Mouse (Mus musculus): ENCODE data around the gene Olfr957. TPM values are rescaled to one million over a fixed set of nuclear protein-coding genes. Genes with fewer than 3 reads are reported as not detected.

The Olfr957 gene
- polyA plus RNA-seq, 1 experiment from 2014 or later = not detected

Other genes with a start within 250 kb of the Olfr957 start
- gene Olfr945, start 239.0 kb downstream of the Olfr957 start, polyA plus RNA-seq (2016; fragmentation: Nextera tagmentation; extraction: Ambion mirVana) = not detected in 2 replicates
- gene Olfr948, start 189.8 kb downstream of the Olfr957 start, polyA plus RNA-seq (2016; fragmentation: Nextera tagmentation; extraction: Ambion mirVana) = not detected in 2 replicates
- not detected in 2 replicates for gene Olfr951, start 128.4 kb downstream of the Olfr957 start, polyA plus RNA-seq (2016; fragmentation: Nextera tagmentation; extraction: Ambion mirVana)
- not detected in 2 replicates for gene Olfr952, start 88.7 kb downstream of the Olfr957 start, polyA plus RNA-seq (2016; fragmentation: Nextera tagmentation; extraction: Ambion mirVana)
- gene Olfr954, start 59.1 kb downstream of the Olfr957 start, polyA plus RNA-seq (2016; fragmentation: Nextera tagmentation; extraction: Ambion mirVana) = not detected in 2 replicates
- not detected in 2 replicates for gene Olfr955, start 43.9 kb downstream of the Olfr957 start, polyA plus RNA-seq (2016; fragmentation: Nextera tagmentation; extraction: Ambion mirVana)
- gene Olfr44, start 21.8 kb downstream of the Olfr957 start, polyA plus RNA-seq (2016; fragmentation: Nextera tagmentation; extraction: Ambion mirVana) = not detected in 2 replicates
- gene Olfr958, start 38.2 kb upstream of the Olfr957 start, polyA plus RNA-seq (2016; fragmentation: Nextera tagmentation; extraction: Ambion mirVana) = not detected in 2 replicates
- gene Olfr959, start 59.8 kb upstream of the Olfr957 start, polyA plus RNA-seq (2016; fragmentation: Nextera tagmentation; extraction: Ambion mirVana) = not detected in 2 replicates
- gene AW551984, start 88.6 kb upstream of the Olfr957 start, polyA plus RNA-seq (2016; fragmentation: Nextera tagmentation; extraction: Ambion mirVana) = 48.5 and 52.8 TPM in 2 replicates
- not detected in 2 replicates for gene Olfr148, start 94.8 kb upstream of the Olfr957 start, polyA plus RNA-seq (2016; fragmentation: Nextera tagmentation; extraction: Ambion mirVana)
- not detected in 2 replicates for gene Olfr960, start 105.6 kb upstream of the Olfr957 start, polyA plus RNA-seq (2016; fragmentation: Nextera tagmentation; extraction: Ambion mirVana)
- not detected in 2 replicates for gene Olfr961, start 129.3 kb upstream of the Olfr957 start, polyA plus RNA-seq (2016; fragmentation: Nextera tagmentation; extraction: Ambion mirVana)
- gene Olfr963, start 151.4 kb upstream of the Olfr957 start, polyA plus RNA-seq (2016; fragmentation: Nextera tagmentation; extraction: Ambion mirVana) = not detected in 2 replicates
- gene Olfr149, start 191.3 kb upstream of the Olfr957 start, polyA plus RNA-seq (2016; fragmentation: Nextera tagmentation; extraction: Ambion mirVana) = not detected in 2 replicates
- gene Olfr965, start 195.5 kb upstream of the Olfr957 start, polyA plus RNA-seq (2016; fragmentation: Nextera tagmentation; extraction: Ambion mirVana) = not detected in 2 replicates
- not detected in 2 replicates for gene Olfr150, start 215.2 kb upstream of the Olfr957 start, polyA plus RNA-seq (2016; fragmentation: Nextera tagmentation; extraction: Ambion mirVana)
- not detected in 2 replicates for gene Olfr967, start 230.4 kb upstream of the Olfr957 start, polyA plus RNA-seq (2016; fragmentation: Nextera tagmentation; extraction: Ambion mirVana)